In genomic region chr9:57590726-57591125, GRCm38 (mm10) we compare ENCODE assay signal across 10 mouse cellular contexts. TPM values are rescaled to one million over a fixed set of nuclear protein-coding genes. Genes with fewer than 3 reads are reported as not detected.
DNase-seq lines count a peak whose midpoint lies in the region; ATAC-seq and TF ChIP-seq lines count a peak whose summit lies in the region.
"Had no signal": no experiment of that assay in that cellular context is flagged by ENCODE, and none has a peak within 500 bp of the region (broad histone marks: within the 10 kb centered on the region; RNA-seq: fewer than 3 reads in every experiment).

No protein-coding gene starts in this region.

- DNase-seq in cerebellum, postnatal 14 days = peak; percentile 37 to 52
- DNase-seq in cerebellum, adult 11 months = no peak
- DNase-seq in layer of hippocampus, adult 2 months (ENCODE audit: low spot score in 2 of 2) = no peak
- no peak for DNase-seq in layer of hippocampus, adult 9-11 months
- DNase-seq in brain, embryonic 14.5 days (ENCODE audit: low read depth) = peak; percentile 46
- DNase-seq in testis, postnatal 14 days (ENCODE audit: low spot score) = no peak
- DNase-seq in urinary bladder, adult 18-20 months (ENCODE audit: low spot score in 2 of 2) = no peak

- peaks cover 25% of the 10 kb centered on the region for H3K4me1 ChIP-seq in limb, embryonic 15.5 days

- H3K27me3 ChIP-seq in limb, embryonic 15.5 days = no peaks in the 10 kb centered on the region

- 32% methylated on average over 5 of the region's 5 CpGs for WGBS in limb, embryonic 15.5 days

- TF ChIP-seq POLR2A in brain, embryonic 14.5 days (IDR thresholded peaks at IDR 0.05; ENCODE audit: borderline replicate concordance, extremely low read depth, insufficient read depth, insufficient read length, poor library complexity, severe bottlenecking) = no peak

- no peak overlapping the region for H3K9ac ChIP-seq in limb, embryonic 15.5 days

- peaks cover 54% of the 10 kb centered on the region for H3K36me3 ChIP-seq in limb, embryonic 15.5 days

- no peaks in the 10 kb centered on the region for H3K9me3 ChIP-seq in limb, embryonic 15.5 days

- H3K4me2 ChIP-seq in limb, embryonic 15.5 days = peak overlapping the region; percentile 89; the same call in 1 of the 2 replicates

- no peak overlapping the region for H3K27ac ChIP-seq in layer of hippocampus, adult 2 months
- H3K27ac ChIP-seq in limb, embryonic 15.5 days = no peak overlapping the region

- peak; percentile 63 for TF ChIP-seq CTCF in layer of hippocampus, adult 2 months (conservative IDR thresholded peaks at IDR 0.05)
- TF ChIP-seq CTCF in brain, embryonic 14.5 days (IDR thresholded peaks at IDR 0.05; ENCODE audit: borderline replicate concordance, extremely low read depth, insufficient read depth, insufficient read length) = peak; percentile 19; the same call in 1 of the 2 replicates

- ATAC-seq in limb, embryonic 15.5 days (ENCODE audit: insufficient number of reproducible peaks, low FRiP score, low TSS enrichment, low read depth) = no peak

- H3K4me3 ChIP-seq in layer of hippocampus, adult 2 months = peak overlapping the region; percentile 85; the same call in 1 of the 2 replicates
- peak overlapping the region; percentile 80; the same call in 1 of the 2 replicates for H3K4me3 ChIP-seq in limb, embryonic 15.5 days

RNA-seq across cellular contexts. Expression of gene Ulk3, which starts 1.5 kb away (rescaled TPM):
- 10 to 100 TPM; 32.7 to 35.4 TPM for total RNA-seq in layer of hippocampus, adult 2 months (2021)
- polyA plus RNA-seq in brain, embryonic 14.5 days (2012; rRNA removed) = 38.8 and 42.1 TPM in 2 replicates
- 21.2 and 23.2 TPM in 2 replicates for polyA plus RNA-seq in limb, embryonic 15.5 days (2015; fragmentation: Nextera tagmentation; extraction: Ambion mirVana)

RNA-seq across cellular contexts. Expression of gene Cplx3, which starts 15.4 kb away (rescaled TPM):
- 1 to 10 TPM; 3.7 to 5.9 TPM for total RNA-seq in layer of hippocampus, adult 2 months (2021)
- polyA plus RNA-seq in brain, embryonic 14.5 days (2012; rRNA removed) = 0.29 and 0.49 TPM in 2 replicates
- polyA plus RNA-seq in limb, embryonic 15.5 days (2015; fragmentation: Nextera tagmentation; extraction: Ambion mirVana) = 0.36 TPM in 1 of 2 replicates, not detected in the other
- polyA plus RNA-seq: stomach, embryonic 16.5 days had no signal

RNA-seq across cellular contexts. Expression of gene Lman1l, which starts 29.8 kb away (rescaled TPM):
- total RNA-seq in layer of hippocampus, adult 2 months (2021) = not detected
- 0.04 and 0.12 TPM in 2 replicates for polyA plus RNA-seq in brain, embryonic 14.5 days (2012; rRNA removed)
- polyA plus RNA-seq in limb, embryonic 15.5 days (2015; fragmentation: Nextera tagmentation; extraction: Ambion mirVana) = not detected in 2 replicates
- total RNA-seq: layer of hippocampus, adult 18-20 months had no signal
- polyA plus RNA-seq: stomach, embryonic 16.5 days had no signal

RNA-seq across cellular contexts. Expression of gene Scamp2, which starts 30.0 kb away (rescaled TPM):
- 10 to 100 TPM; 22.5 to 26.3 TPM for total RNA-seq in layer of hippocampus, adult 2 months (2021)
- 65.2 and 89.4 TPM in 2 replicates for polyA plus RNA-seq in brain, embryonic 14.5 days (2012; rRNA removed)
- polyA plus RNA-seq in limb, embryonic 15.5 days (2015; fragmentation: Nextera tagmentation; extraction: Ambion mirVana) = 86.4 and 94.3 TPM in 2 replicates

RNA-seq across cellular contexts. Expression of gene Mpi, which starts 38.2 kb away (rescaled TPM):
- 10 to 100 TPM; 72.5 to 77.6 TPM for total RNA-seq in layer of hippocampus, adult 2 months (2021)
- 71.2 and 73.3 TPM in 2 replicates for polyA plus RNA-seq in brain, embryonic 14.5 days (2012; rRNA removed)
- 37.9 and 49.8 TPM in 2 replicates for polyA plus RNA-seq in limb, embryonic 15.5 days (2015; fragmentation: Nextera tagmentation; extraction: Ambion mirVana)

Comparison
In these comparisons a context has a peak if more than half of its experiments do, and no peak if none do; other contexts are left out.
1. DNase-seq: peak in cerebellum, postnatal 14 days (2 of 2) and brain, embryonic 14.5 days (single experiment); none in cerebellum, adult 11 months (single experiment), layer of hippocampus, adult 2 months (0 of 2), layer of hippocampus, adult 9-11 months (single experiment), testis, postnatal 14 days (single experiment) and urinary bladder, adult 18-20 months (0 of 2).